Comparison of ENCODE assay signal across 8 mouse cellular contexts in the genomic region with DNA sequence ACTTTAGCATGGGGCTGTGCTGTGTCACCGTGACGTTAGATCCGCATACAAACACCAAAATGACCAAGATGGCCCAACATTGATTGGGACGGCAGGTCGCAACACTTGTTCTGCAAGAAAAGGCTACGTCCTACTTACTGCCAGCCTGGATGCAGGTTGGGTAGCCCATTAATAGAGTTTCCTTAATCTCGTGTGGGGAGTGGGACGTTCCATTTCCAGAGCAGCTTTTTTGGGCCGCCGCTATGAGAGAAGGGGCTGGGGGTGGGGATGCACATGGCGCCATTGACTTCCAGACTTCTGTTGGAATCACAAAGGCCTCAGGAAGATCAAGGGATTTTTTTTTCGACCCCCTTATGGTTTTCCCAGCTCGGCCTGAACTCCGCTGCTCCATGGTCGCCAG. TPM values are rescaled to one million over a fixed set of nuclear protein-coding genes. Genes with fewer than 3 reads are reported as not detected.
DNase-seq lines count a peak whose midpoint lies in the region; TF ChIP-seq lines count a peak whose summit lies in the region.
"Had no signal": no experiment of that assay in that cellular context is flagged by ENCODE, and none has a peak within 500 bp of the region (broad histone marks: within the 10 kb centered on the region; RNA-seq: fewer than 3 reads in every experiment).

No protein-coding gene starts in this region.

- WGBS in spleen, adult 2 months = 18% methylated on average over 15 of the region's 15 CpGs
- WGBS in hindbrain, embryonic 10.5 days = under 1% methylated on average over 15 of the region's 15 CpGs
- WGBS in macrophage (ENCODE audit: missing documents) = 35% methylated on average over 15 of the region's 15 CpGs

- peak overlapping the region; percentile 63; the same call in 1 of the 2 replicates for H3K4me3 ChIP-seq in spleen, adult 2 months (ENCODE audit: extremely low read depth, insufficient read depth, insufficient read length)
- peak overlapping the region; percentile 74 for H3K4me3 ChIP-seq in hindbrain, embryonic 10.5 days
- peak overlapping the region; percentile 27; the same call in 1 of the 2 replicates for H3K4me3 ChIP-seq in macrophage (ENCODE audit: inconsistent target)

- no peak overlapping the region for H3K27ac ChIP-seq in spleen, adult 2 months (ENCODE audit: insufficient read depth, low read length)
- peak overlapping the region; percentile 97 for H3K27ac ChIP-seq in hindbrain, embryonic 10.5 days
- H3K27ac ChIP-seq in macrophage = no peak overlapping the region; the same call in 1 of the 2 replicates

- no peak for TF ChIP-seq POLR2A in spleen, adult 2 months (IDR thresholded peaks at IDR 0.05; ENCODE audit: low read depth, low read length)

- no peak for DNase-seq in spleen, adult 2 months (ENCODE audit: low read depth in 1 of 2, low spot score in 2 of 2)
- no peak for DNase-seq in spleen, postnatal 36 days (ENCODE audit: low spot score in 2 of 2)
- no peak for DNase-seq in hindbrain, embryonic 10.5 days (ENCODE audit: low spot score)
- no peak for DNase-seq in spleen, postnatal 4 days (ENCODE audit: low spot score in 2 of 2)
- DNase-seq in layer of hippocampus, postnatal 36 days = no peak
- DNase-seq in c-Kit-positive CD71-positive TER-119-positive erythroid progenitor cells, embryonic 14.5 days (ENCODE audit: low spot score) = no peak
- DNase-seq: adrenal gland, adult 8-10 months had no signal

- peaks cover 5% of the 10 kb centered on the region for H3K36me3 ChIP-seq in spleen, adult 2 months (ENCODE audit: control insufficient read depth, insufficient read depth, low read length)
- peaks cover 11% of the 10 kb centered on the region for H3K36me3 ChIP-seq in hindbrain, embryonic 10.5 days
- H3K36me3 ChIP-seq in macrophage (ENCODE audit: inconsistent target) = peaks cover 9% of the 10 kb centered on the region

- no peaks in the 10 kb centered on the region for H3K9me3 ChIP-seq in hindbrain, embryonic 10.5 days

- H3K4me1 ChIP-seq in spleen, adult 2 months (ENCODE audit: control insufficient read depth, insufficient read depth, insufficient read length) = peaks cover 22% of the 10 kb centered on the region
- peaks cover 63% of the 10 kb centered on the region for H3K4me1 ChIP-seq in hindbrain, embryonic 10.5 days (replicated peaks)

- TF ChIP-seq CTCF in spleen, adult 2 months (IDR thresholded peaks at IDR 0.05; ENCODE audit: extremely low read depth, insufficient read depth, insufficient read length, insufficient replicate concordance) = no peak

- H3K79me2 ChIP-seq in macrophage (ENCODE audit: inconsistent target) = peaks cover 34% of the 10 kb centered on the region

- H3K27me3 ChIP-seq in spleen, adult 2 months (ENCODE audit: control insufficient read depth, insufficient read depth, low read length) = no peaks in the 10 kb centered on the region; the same call in none of the 2 replicates
- H3K27me3 ChIP-seq in hindbrain, embryonic 10.5 days (ENCODE audit: insufficient read depth, poor library complexity, severe bottlenecking) = peaks cover 45% of the 10 kb centered on the region

RNA-seq across cellular contexts. Expression of gene Bcl2l11, which starts 1.1 kb away (rescaled TPM):
- polyA plus RNA-seq in spleen, adult 2 months (2012; rRNA removed) = 21.6 and 22.1 TPM in 2 replicates
- 26.2 and 27.4 TPM in 2 replicates for polyA plus RNA-seq in hindbrain, embryonic 10.5 days (2016; fragmentation: Nextera tagmentation; extraction: Ambion mirVana)
- 1,000 to 10,000 TPM in 5 of 26 experiments, 100 to 1,000 TPM in 20, 10 to 100 TPM in 1; 77.7 to 2,239 (median 382) TPM for total RNA-seq in macrophage (2018; cell fraction: chromatin; rRNA removed)
- total RNA-seq in macrophage (2018; cell fraction: cytosol; rRNA removed) = 100 to 1,000 TPM in 15 of 26 experiments, 10 to 100 TPM in 11; 55.8 to 354 (median 103) TPM
- 1,000 to 10,000 TPM in 5 of 26 experiments, 100 to 1,000 TPM in 20, 10 to 100 TPM in 1; 81.4 to 1,605 (median 334) TPM for total RNA-seq in macrophage (2018; cell fraction: nucleus; rRNA removed)
- 36.8 to 69.0 TPM (median 38.6 TPM) in 3 replicates for polyA plus RNA-seq in macrophage (2018)
- 1 to 10 TPM; 5.5 TPM for total RNA-seq in layer of hippocampus, postnatal 36 days (2021)
